Mouse (Mus musculus) heart, postnatal 0 days (tissue): ENCODE measurements at regions not wholly inside any gene's neighbourhood (a gene's known extent, or its start where the extent isn't known, plus 50 kb on each side); places are given as distances from the start of the nearest gene placed in this dataset.

ENCODE experiments used
- CTCF ChIP-seq: IDR thresholded peaks from 2 replicates; pipeline ENCODE4 v1.5.1; 2016; ENCODE audit warnings: antibody characterized with exemption, control low read depth, low read depth
- EP300 ChIP-seq: IDR thresholded peaks from 2 replicates; pipeline ENCODE4 v1.6.1; 2016; ENCODE audit warnings: antibody characterized with exemption, low read depth

GRCm38 (mm10) chr13:101924637-101925036 lies 156.6 kb upstream of the Pik3r1 start:
- TF ChIP-seq CTCF = no peak
- no peak for TF ChIP-seq EP300
